Mouse (Mus musculus) forebrain, embryonic 14.5 days (tissue): Measurements from ENCODE around the gene Oscar. TPM values are rescaled to one million over a fixed set of nuclear protein-coding genes. Genes with fewer than 3 reads are reported as not detected.
"Not testable (repeated sequence)": the region's sequence is repeated elsewhere in the genome, so short reads cannot be mapped to it uniquely, and the experiment has no call there.

Experiments used
- ATAC-seq: fragments of 200-750 bp; cut with Nextera tagmentation; 2 replicates; pipeline ENCODE4 v1.8.0; 2017; ENCODE audit warnings: mild to moderate bottlenecking, moderate library complexity
- DNase-seq: peaks from one replicate; pipeline ENCODE4 v3.0.0-alpha.2; 2015; ENCODE audit warnings: low spot score
- H3K27ac ChIP-seq: fragments of 300-500 bp; sonication (generic); 2 replicates; pipeline ENCODE4 v1.5.1; 2014; ENCODE audit warnings: low read depth, mild to moderate bottlenecking, control low read depth, low read length, moderate library complexity
- H3K27me3 ChIP-seq: fragments of 300-500 bp; sonication (generic); replicated peaks from 2 replicates; pipeline ENCODE4 v1.6.1; 2014; ENCODE audit warnings: low read length, control low read depth, mixed read lengths; ENCODE audit not compliant: control insufficient read depth, insufficient read depth
- H3K36me3 ChIP-seq: fragments of 300-500 bp; sonication (generic); 2 replicates; pipeline ENCODE4 v1.6.1; 2014; ENCODE audit warnings: low read length, control low read depth; ENCODE audit not compliant: control insufficient read depth, insufficient read depth
- H3K4me1 ChIP-seq: fragments of 300-500 bp; sonication (generic); 2 replicates; pipeline ENCODE4 v1.6.1; 2014; ENCODE audit warnings: antibody characterized with exemption, low read length, control low read depth; ENCODE audit not compliant: control insufficient read depth, insufficient read depth
- H3K4me2 ChIP-seq: fragments of 300-500 bp; sonication (generic); 2 replicates; pipeline ENCODE4 v1.6.1; 2014; ENCODE audit warnings: mild to moderate bottlenecking, control low read depth, low read length
- H3K4me3 ChIP-seq: fragments of 300-500 bp; sonication (generic); 2 replicates; pipeline ENCODE4 v1.5.1; 2014; ENCODE audit warnings: low read depth, low read length, control low read depth
- H3K9ac ChIP-seq: fragments of 300-500 bp; sonication (generic); 2 replicates; pipeline ENCODE4 v1.6.1; 2014; ENCODE audit warnings: mild to moderate bottlenecking, low read length, control low read depth, moderate library complexity
- H3K9me3 ChIP-seq: fragments of 300-500 bp; sonication (generic); replicated peaks from 2 replicates; pipeline ENCODE4 v1.6.1; 2016; ENCODE audit warnings: low read length, control low read depth, mixed read lengths; ENCODE audit not compliant: control insufficient read depth
- WGBS: fragments of 180-500 bp; shearing (Covaris S2); extraction: QIAGEN DNeasy Blood & Tissue Kit; methylation state at CpG from one replicate; pipeline ENCODE4 v1.1.7; 2014; 5-methylcytosine and 5-hydroxymethylcytosine counted together
- polyA plus RNA-seq: library from polyadenylated mRNA; unstranded; fragments of >200 nt; fragmentation: Nextera tagmentation; extraction: Ambion mirVana; gene quantifications from 2 replicates; pipeline ENCODE4 v1.2.1, GENCODE M21; 2014

Gene Oscar
- polyA plus RNA-seq, 1 experiment from 2014 or later = 0.13 TPM

GRCm38 (mm10) chr7:3597755-3598154 lies 18.2 kb downstream of the Oscar start:
- H3K27ac ChIP-seq, H3K4me2 ChIP-seq, H3K4me1 ChIP-seq, H3K9ac ChIP-seq, H3K27me3 ChIP-seq, DNase-seq, H3K4me3 ChIP-seq, H3K36me3 ChIP-seq, ATAC-seq, H3K9me3 ChIP-seq: not testable (repeated sequence)
- 66% methylated on average over 1 of the region's 1 CpGs for WGBS

- Histone ChIP-seq H3K36me3 (no peaks in the 10 kb centered on the region), H3K27me3 (no peaks in the 10 kb centered on the region), H3K27ac (no peak overlapping the region), H3K9ac (no peak overlapping the region), H3K4me3 (no peak overlapping the region), H3K9me3 (no peaks in the 10 kb centered on the region), H3K4me1 (peaks cover 2% of the 10 kb centered on the region; the same call in 1 of the 2 replicates), H3K4me2 (no peak overlapping the region)
- 17% methylated on average over 9 of the region's 9 CpGs for WGBS
- DNase-seq (no peak), ATAC-seq (no peak)
Measured at GRCm38 (mm10) chr7:3595146-3595545, 20.8 kb downstream of the Oscar start.

GRCm38 (mm10) chr7:3594686-3595085 lies 21.3 kb downstream of the Oscar start:
- Histone ChIP-seq H3K4me1 (peaks cover 2% of the 10 kb centered on the region; the same call in 1 of the 2 replicates), H3K4me3 (no peak overlapping the region), H3K27me3 (no peaks in the 10 kb centered on the region), H3K36me3 (no peaks in the 10 kb centered on the region), H3K9me3 (no peaks in the 10 kb centered on the region), H3K9ac (no peak overlapping the region), H3K4me2 (no peak overlapping the region), H3K27ac (no peak overlapping the region)
- DNase-seq (no peak), ATAC-seq (no peak)
- WGBS = 18% methylated on average over 5 of the region's 5 CpGs

- Histone ChIP-seq H3K27me3 (no peaks in the 10 kb centered on the region), H3K27ac (no peak overlapping the region), H3K4me3 (no peak overlapping the region), H3K9ac (no peak overlapping the region), H3K9me3 (no peaks in the 10 kb centered on the region), H3K4me1 (peaks cover 2% of the 10 kb centered on the region; the same call in 1 of the 2 replicates), H3K4me2 (no peak overlapping the region), H3K36me3 (no peaks in the 10 kb centered on the region)
- DNase-seq (peak; percentile 8), ATAC-seq (peak; percentile 42; the same call in 1 of the 2 replicates)
Measured at GRCm38 (mm10) chr7:3593855-3594254, 22.1 kb downstream of the Oscar start.

- WGBS = 74% methylated on average over 1 of the region's 1 CpGs
- Histone ChIP-seq H3K9me3 (no peaks in the 10 kb centered on the region), H3K9ac (no peak overlapping the region), H3K4me1 (peaks cover 2% of the 10 kb centered on the region; the same call in 1 of the 2 replicates), H3K27me3 (no peaks in the 10 kb centered on the region), H3K4me3 (no peak overlapping the region), H3K36me3 (no peaks in the 10 kb centered on the region), H3K27ac (no peak overlapping the region), H3K4me2 (no peak overlapping the region)
- no peak for ATAC-seq
- no peak for DNase-seq
Measured at GRCm38 (mm10) chr7:3591534-3591933, 24.4 kb downstream of the Oscar start.

DNA sequence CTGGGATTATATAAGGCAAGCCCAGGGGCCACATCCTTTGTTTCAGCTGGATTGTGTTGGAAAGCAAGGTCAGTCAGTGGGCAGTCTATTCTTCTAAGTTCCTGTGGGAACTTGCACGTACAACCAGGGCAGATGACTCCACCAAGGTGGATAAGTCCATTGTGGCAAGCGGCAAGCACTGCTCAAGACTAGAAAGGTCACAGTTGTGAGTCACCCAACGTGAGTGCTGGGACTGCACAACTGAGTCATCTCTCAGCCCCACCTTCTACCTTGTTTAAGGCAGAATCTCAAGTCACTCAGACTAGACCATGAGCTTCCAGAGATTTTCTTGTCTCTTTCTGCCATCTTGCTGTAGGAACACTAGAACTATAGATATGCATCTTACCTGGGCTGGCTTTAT lies 25.4 kb downstream of the Oscar start:
- Histone ChIP-seq H3K27me3 (no peaks in the 10 kb centered on the region), H3K9ac (no peak overlapping the region), H3K36me3 (no peaks in the 10 kb centered on the region), H3K4me3 (no peak overlapping the region), H3K4me2 (no peak overlapping the region), H3K4me1 (peaks cover 2% of the 10 kb centered on the region; the same call in 1 of the 2 replicates), H3K9me3 (no peaks in the 10 kb centered on the region), H3K27ac (no peak overlapping the region)
- DNase-seq (no peak), ATAC-seq (no peak)
- 85% methylated on average over 3 of the region's 3 CpGs for WGBS

DNA sequence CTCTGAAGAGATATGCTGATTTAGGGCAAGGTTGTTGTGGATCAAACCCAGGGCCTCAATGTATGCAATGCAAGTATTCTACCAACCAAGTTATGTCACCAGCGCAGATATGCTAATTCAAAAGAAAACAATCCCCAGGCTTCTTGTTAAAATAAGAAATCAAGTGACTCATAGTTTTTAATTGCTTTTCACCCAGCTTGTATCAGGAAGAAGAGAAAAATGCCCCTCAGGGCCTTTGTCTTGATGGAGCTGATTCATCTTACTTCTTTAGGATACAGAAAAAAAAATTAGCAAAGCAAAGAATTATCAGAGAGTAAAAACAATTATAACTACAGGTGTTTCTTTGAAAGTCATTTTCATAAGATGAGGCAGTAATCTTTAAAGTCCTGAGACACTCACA lies 28.7 kb downstream of the Oscar start:
- Histone ChIP-seq H3K36me3 (no peaks in the 10 kb centered on the region), H3K27me3 (no peaks in the 10 kb centered on the region), H3K4me3 (no peak overlapping the region), H3K4me2 (no peak overlapping the region), H3K9me3 (no peaks in the 10 kb centered on the region), H3K27ac (no peak overlapping the region), H3K9ac (no peak overlapping the region), H3K4me1 (no peaks in the 10 kb centered on the region)
- DNase-seq (no peak), ATAC-seq (no peak)
- WGBS = 76% methylated on average over 1 of the region's 1 CpGs

- H3K36me3 ChIP-seq = no peaks in the 10 kb centered on the region
- no peaks in the 10 kb centered on the region for H3K27me3 ChIP-seq
- no peak overlapping the region for H3K27ac ChIP-seq
- H3K9me3 ChIP-seq = no peaks in the 10 kb centered on the region
- H3K4me3 ChIP-seq = no peak overlapping the region
- ATAC-seq (no peak), DNase-seq (no peak)
- WGBS = under 1% methylated on average over 5 of the region's 5 CpGs
- H3K9ac ChIP-seq = no peak overlapping the region
- no peaks in the 10 kb centered on the region for H3K4me1 ChIP-seq
- H3K4me2 ChIP-seq = no peak overlapping the region
Measured at GRCm38 (mm10) chr7:3586255-3586654, 29.7 kb downstream of the Oscar start.

GRCm38 (mm10) chr7:3585763-3586162 lies 30.2 kb downstream of the Oscar start:
- no peak for ATAC-seq

More at GRCm38 (mm10) chr7:3585763-3586162, 30.2 kb downstream of the Oscar start:
- H3K4me1 ChIP-seq = no peaks in the 10 kb centered on the region
- no peak overlapping the region for H3K4me2 ChIP-seq
- no peaks in the 10 kb centered on the region for H3K27me3 ChIP-seq
- no peak overlapping the region for H3K4me3 ChIP-seq
- DNase-seq = no peak
- H3K9me3 ChIP-seq = no peaks in the 10 kb centered on the region
- H3K36me3 ChIP-seq = no peaks in the 10 kb centered on the region
- H3K27ac ChIP-seq = no peak overlapping the region
- H3K9ac ChIP-seq = no peak overlapping the region
- WGBS = 18% methylated on average over 6 of the region's 6 CpGs
